Mouse (Mus musculus) CH12.LX (cell line): ENCODE measurements at regions not wholly inside any gene's neighbourhood (a gene's known extent, or its start where the extent isn't known, plus 50 kb on each side); places are given as distances from the start of the nearest gene placed in this dataset.

Experiments
- DNase-seq: peaks from one replicate; pipeline ENCODE4 v3.0.0-alpha.2; 2013; ENCODE audit errors: extremely low read depth
- H3K27ac ChIP-seq: 2 replicates; pipeline ENCODE4 v1.5.1; 2012; ENCODE audit warnings: low read depth, mild to moderate bottlenecking, control low read depth, moderate library complexity; ENCODE audit not compliant: insufficient read depth
- H3K27me3 ChIP-seq: replicated peaks from 2 replicates; pipeline ENCODE3; 2012; ENCODE audit warnings: inconsistent platforms
- H3K36me3 ChIP-seq, 2 experiments: replicated peaks in 1 of 2; 2 replicates each; pipeline versions ENCODE3 to v1.6.1; 2012; ENCODE audit warnings: inconsistent platforms in 1 of 2, low read length in 1 of 2, mild to moderate bottlenecking in 1 of 2, mixed read lengths in 1 of 2, moderate library complexity in 1 of 2; ENCODE audit not compliant: control insufficient read depth in 1 of 2, insufficient read depth in 1 of 2
- H3K4me1 ChIP-seq, 2 experiments: 2 replicates each; pipeline ENCODE4 v1.6.1; 2012; ENCODE audit warnings: inconsistent platforms in 1 of 2, moderate library complexity in 1 of 2; ENCODE audit not compliant: insufficient read depth in 2 of 2, control insufficient read depth in 1 of 2
- H3K4me2 ChIP-seq: 2 replicates; pipeline ENCODE4 v1.6.1; 2012; ENCODE audit warnings: low read depth, mild to moderate bottlenecking, control low read depth; ENCODE audit not compliant: poor library complexity, insufficient read depth, severe bottlenecking
- H3K4me3 ChIP-seq, 3 experiments: fragments of 150-350 bp in 1 of 3; sonication (generic) in 1 of 3; replicated peaks in 1 of 3; 2 replicates each; pipeline versions ENCODE3 to v1.5.1; 2011 to 2012; ENCODE audit warnings: low read depth in 2 of 3, low read length in 2 of 3, mild to moderate bottlenecking in 2 of 3, moderate library complexity in 2 of 3, control low read depth in 1 of 3, improper control_type of control experiment in 1 of 3, inconsistent platforms in 1 of 3, mixed read lengths in 1 of 3; ENCODE audit not compliant: poor library complexity in 1 of 3
- H3K79me2 ChIP-seq: replicated peaks from 2 replicates; pipeline ENCODE4 v1.6.1; 2012; ENCODE audit warnings: mild to moderate bottlenecking, moderate library complexity; ENCODE audit not compliant: control insufficient read depth, poor library complexity, insufficient read depth, severe bottlenecking; ENCODE audit errors: extremely low read depth
- H3K9ac ChIP-seq: 2 replicates; pipeline ENCODE4 v1.6.1; 2012; ENCODE audit warnings: low read depth, mild to moderate bottlenecking, control low read depth, moderate library complexity; ENCODE audit not compliant: insufficient read depth
- H3K9me3 ChIP-seq: replicated peaks from 2 replicates; pipeline ENCODE3; 2012; ENCODE audit warnings: low read length, inconsistent platforms, mixed read lengths
- BHLHE40 ChIP-seq: IDR thresholded peaks from 2 replicates; pipeline ENCODE4 v1.6.1; 2011; ENCODE audit warnings: mild to moderate bottlenecking, low read depth, low read length, improper control_type of control experiment
- CHD1 ChIP-seq: IDR thresholded peaks from 2 replicates; pipeline ENCODE4 v1.6.1; 2012; ENCODE audit warnings: low read depth, low read length, improper control_type of control experiment, inconsistent platforms
- CTCF ChIP-seq, 2 experiments: IDR thresholded peaks in 1 of 2; conservative IDR thresholded peaks in 1 of 2; 2 replicates each; pipeline ENCODE4 v1.5.1; 2011 to 2012; ENCODE audit warnings: low read depth in 2 of 2, low read length in 2 of 2, improper control_type of control experiment in 1 of 2, inconsistent platforms in 1 of 2, mild to moderate bottlenecking in 1 of 2, moderate library complexity in 1 of 2
- EP300 ChIP-seq: IDR thresholded peaks from 2 replicates; pipeline ENCODE4 v1.6.1; 2011; ENCODE audit warnings: low read length, improper control_type of control experiment
- HCFC1 ChIP-seq: IDR thresholded peaks from 2 replicates; pipeline ENCODE4 v1.6.1; 2012; ENCODE audit warnings: low read depth, mild to moderate bottlenecking, inconsistent platforms, low read length, improper control_type of control experiment
- IRF4 ChIP-seq: IDR thresholded peaks from 2 replicates; pipeline ENCODE4 v1.6.1; 2014; ENCODE audit warnings: low read depth, mild to moderate bottlenecking, inconsistent platforms, low read length, improper control_type of control experiment
- KAT2A ChIP-seq: IDR thresholded peaks from 2 replicates; pipeline ENCODE4 v1.6.1; 2012; ENCODE audit warnings: low read length, improper control_type of control experiment, inconsistent platforms; ENCODE audit not compliant: insufficient replicate concordance
- MAFK ChIP-seq: IDR thresholded peaks from 2 replicates; pipeline ENCODE4 v1.6.1; 2011; ENCODE audit warnings: low read length, improper control_type of control experiment; ENCODE audit not compliant: insufficient replicate concordance
- MAX ChIP-seq: IDR thresholded peaks from 2 replicates; pipeline ENCODE4 v1.6.1; 2011; ENCODE audit warnings: low read length, improper control_type of control experiment
- MAZ ChIP-seq: IDR thresholded peaks from 2 replicates; pipeline ENCODE4 v1.6.1; 2012; ENCODE audit warnings: low read depth, mild to moderate bottlenecking, inconsistent platforms, low read length, improper control_type of control experiment, moderate library complexity
- MEF2A ChIP-seq: IDR thresholded peaks from 2 replicates; pipeline ENCODE4 v1.6.1; 2014; ENCODE audit warnings: low read depth, mild to moderate bottlenecking, inconsistent platforms, low read length, improper control_type of control experiment, borderline replicate concordance
- MXI1 ChIP-seq: IDR thresholded peaks from 2 replicates; pipeline ENCODE4 v1.6.1; 2011; ENCODE audit warnings: mild to moderate bottlenecking, low read depth, low read length, improper control_type of control experiment
- NELFE ChIP-seq: IDR thresholded peaks from 2 replicates; pipeline ENCODE4 v1.6.1; 2011; ENCODE audit warnings: low read depth, low read length, improper control_type of control experiment
- NRF1 ChIP-seq: IDR thresholded peaks from 2 replicates; pipeline ENCODE4 v1.6.1; 2014; ENCODE audit warnings: low read depth, mild to moderate bottlenecking, inconsistent platforms, low read length, improper control_type of control experiment, moderate library complexity
- PAX5 ChIP-seq: IDR thresholded peaks from 2 replicates; pipeline ENCODE4 v1.6.1; 2012; ENCODE audit warnings: low read length, inconsistent platforms, mixed read lengths
- POLR2A ChIP-seq: IDR thresholded peaks from 2 replicates; pipeline ENCODE4 v1.6.1; 2011; ENCODE audit warnings: low read depth, mild to moderate bottlenecking, improper control_type of control experiment, low read length
- RAD21 ChIP-seq: IDR thresholded peaks from 2 replicates; pipeline ENCODE4 v1.6.1; 2011; ENCODE audit warnings: low read depth, mild to moderate bottlenecking, low read length, improper control_type of control experiment, moderate library complexity
- RCOR1 ChIP-seq: conservative IDR thresholded peaks from 2 replicates; pipeline ENCODE4 v1.6.1; 2012; ENCODE audit warnings: low read depth, mild to moderate bottlenecking, inconsistent platforms, low read length, improper control_type of control experiment
- TCF12 ChIP-seq: IDR thresholded peaks from 2 replicates; pipeline ENCODE4 v1.6.1; 2014; ENCODE audit warnings: low read depth, mild to moderate bottlenecking, inconsistent platforms, low read length, improper control_type of control experiment
- UBTF ChIP-seq: IDR thresholded peaks from 2 replicates; pipeline ENCODE4 v1.6.1; 2012; ENCODE audit warnings: low read depth, mild to moderate bottlenecking, inconsistent platforms, low read length, improper control_type of control experiment, moderate library complexity
- USF1 ChIP-seq: IDR thresholded peaks from 2 replicates; pipeline ENCODE4 v1.6.1; 2014; ENCODE audit warnings: low read depth, mild to moderate bottlenecking, inconsistent platforms, low read length, improper control_type of control experiment
- USF2 ChIP-seq: conservative IDR thresholded peaks from 2 replicates; pipeline ENCODE4 v1.6.1; 2011; ENCODE audit warnings: low read depth, low read length, improper control_type of control experiment
- ZC3H11A ChIP-seq: IDR thresholded peaks from 2 replicates; pipeline ENCODE4 v1.6.1; 2012; ENCODE audit warnings: low read depth, mild to moderate bottlenecking, inconsistent platforms, low read length, improper control_type of control experiment
- ZKSCAN1 ChIP-seq: IDR thresholded peaks from 2 replicates; pipeline ENCODE4 v1.6.1; 2012; ENCODE audit warnings: low read depth, inconsistent platforms, low read length, improper control_type of control experiment, borderline replicate concordance
- ZMIZ1 ChIP-seq: IDR thresholded peaks from 2 replicates; pipeline ENCODE4 v1.6.1; 2012; ENCODE audit warnings: low read depth, mild to moderate bottlenecking, inconsistent platforms, low read length, improper control_type of control experiment
- ZNF384 ChIP-seq: IDR thresholded peaks from 2 replicates; pipeline ENCODE4 v1.6.1; 2012; ENCODE audit warnings: low read depth, low read length, improper control_type of control experiment, inconsistent platforms
- dilution Hi-C: fragments of 300-500 bp; cut with MboI; formaldehyde crosslinking; loops from 2 replicates; pipeline ENCODE4 v1.14.3; 2020; ENCODE audit warnings: low sequenced_read_pairs; ENCODE audit not compliant: extremely low pct_unique_long_range_greater_than_20kb, extremely low pct_ligation_motif_present
- in situ Hi-C: fragments of 300-500 bp; cut with MboI; formaldehyde crosslinking; loops from 3 replicates; pipeline ENCODE4 v1.14.3; 2019; ENCODE audit warnings: low sequenced_read_pairs, low pct_ligation_motif_present, low pct_unique_long_range_greater_than_20kb, mixed read lengths

GRCm38 (mm10) chr13:102625171-102625835 is 68.1 kb upstream of the Cd180 start:
- Histone ChIP-seq H3K4me1 (no peaks in the 10 kb centered on the region), H3K27ac (no peak overlapping the region), H3K9ac (no peak overlapping the region), H3K9me3 (no peaks in the 10 kb centered on the region), H3K36me3 (no peaks in the 10 kb centered on the region), H3K4me2 (no peak overlapping the region), H3K79me2 (no peaks in the 10 kb centered on the region), H3K27me3 (no peaks in the 10 kb centered on the region), H3K4me3 (no peak overlapping the region)
- dilution Hi-C loops (no loop called here), in situ Hi-C loops (loop anchor here (25.0 kb wide), 1 partner anchor 888 kb away; no protein-coding TSS in a partner anchor)
- TF ChIP-seq ZC3H11A: no peak
- no peak for TF ChIP-seq PAX5
- TF ChIP-seq MAX: no peak
- TF ChIP-seq MAZ: no peak
- no peak for TF ChIP-seq ZKSCAN1
- TF ChIP-seq MAFK: no peak
- TF ChIP-seq CTCF (conservative IDR thresholded peaks at IDR 0.05 in 1 of 2, IDR thresholded peaks at IDR 0.05 in 1 of 2; ENCODE audit: low read depth in 2 of 2, low read length in 2 of 2): no peak
- no peak for TF ChIP-seq RCOR1
- no peak for TF ChIP-seq MEF2A
- TF ChIP-seq ZNF384: no peak
- no peak for TF ChIP-seq KAT2A
- no peak for TF ChIP-seq CHD1
- TF ChIP-seq POLR2A: no peak
- no peak for TF ChIP-seq ZMIZ1
- TF ChIP-seq NRF1: no peak
- TF ChIP-seq HCFC1: no peak
- TF ChIP-seq RAD21: no peak
- DNase-seq: no peak

- Histone ChIP-seq H3K4me1 (no peaks in the 10 kb centered on the region), H3K9me3 (no peaks in the 10 kb centered on the region), H3K4me3 (no peak overlapping the region), H3K36me3 (no peaks in the 10 kb centered on the region)
- dilution Hi-C loops: no loop called here
- TF ChIP-seq HCFC1 (no peak), USF2 (no peak), ZNF384 (no peak), ZKSCAN1 (no peak), MAZ (no peak), USF1 (no peak), UBTF (no peak), CHD1 (no peak), TCF12 (no peak), POLR2A (no peak), IRF4 (no peak), ZMIZ1 (no peak), MAFK (no peak), BHLHE40 (no peak), PAX5 (no peak), NRF1 (no peak), MXI1 (no peak), RAD21 (no peak), EP300 (no peak), NELFE (no peak)
- TF ChIP-seq, all 38 proteins: peak for 0
- Histone ChIP-seq H3K4me2 (no peak overlapping the region), H3K27ac (no peak overlapping the region), H3K79me2 (no peaks in the 10 kb centered on the region), H3K27me3 (no peaks in the 10 kb centered on the region), H3K9ac (no peak overlapping the region)
- in situ Hi-C loops: loop anchor here (25.0 kb wide), 1 partner anchor 889 kb away; no protein-coding TSS in a partner anchor
- DNase-seq: no peak
These were observed 67.5 kb upstream of the Cd180 start for GRCm38 (mm10) chr13:102625836-102626340.
